Mouse (Mus musculus) neural tube, embryonic 12.5 days (tissue): Measurements from ENCODE around the gene Hal. TPM values are rescaled to one million over a fixed set of nuclear protein-coding genes. Genes with fewer than 3 reads are reported as not detected.
A peak's percentile ranks its signal among the peaks of the same experiment; 100 is the strongest.

Experiments
- ATAC-seq: fragments of 200-750 bp; cut with Nextera tagmentation; 2 replicates; pipeline ENCODE4 v1.8.0; 2017; ENCODE audit warnings: low read depth, mild to moderate bottlenecking, moderate TSS enrichment, moderate library complexity; ENCODE audit not compliant: low FRiP score
- H3K27ac ChIP-seq: fragments of 300-500 bp; sonication (generic); 2 replicates; pipeline ENCODE4 v1.5.1; 2016
- H3K27me3 ChIP-seq: fragments of 300-500 bp; sonication (generic); replicated peaks from 2 replicates; pipeline ENCODE4 v1.6.1; 2016; ENCODE audit warnings: mild to moderate bottlenecking
- H3K36me3 ChIP-seq: fragments of 300-500 bp; sonication (generic); 2 replicates; pipeline ENCODE4 v1.6.1; 2016; ENCODE audit warnings: mild to moderate bottlenecking
- H3K4me1 ChIP-seq: fragments of 300-500 bp; sonication (generic); 2 replicates; pipeline ENCODE4 v1.6.1; 2016
- H3K4me2 ChIP-seq: fragments of 300-500 bp; sonication (generic); replicated peaks from 2 replicates; pipeline ENCODE4 v1.6.1; 2016; ENCODE audit warnings: mild to moderate bottlenecking
- H3K4me3 ChIP-seq: fragments of 300-500 bp; sonication (generic); 2 replicates; pipeline ENCODE4 v1.5.1; 2016
- H3K9ac ChIP-seq: fragments of 300-500 bp; sonication (generic); 2 replicates; pipeline ENCODE4 v1.6.1; 2016; ENCODE audit warnings: mild to moderate bottlenecking
- H3K9me3 ChIP-seq: fragments of 300-500 bp; sonication (generic); 2 replicates; pipeline ENCODE4 v1.6.1; 2016; ENCODE audit warnings: mild to moderate bottlenecking
- WGBS: fragments of 180-500 bp; shearing (Covaris S2); methylation state at CpG from one replicate; pipeline ENCODE4 v1.1.7; 2016; 5-methylcytosine and 5-hydroxymethylcytosine counted together
- polyA plus RNA-seq: library from polyadenylated mRNA; unstranded; fragments of >200 nt; fragmentation: Nextera tagmentation; extraction: Ambion mirVana; gene quantifications from 2 replicates; pipeline ENCODE4 v1.2.1, GENCODE M21; 2016

Gene Hal
- 0.08 TPM in 1 of 2 replicates, not detected in the other for polyA plus RNA-seq

- Histone ChIP-seq H3K36me3 (peaks cover 12% of the 10 kb centered on the region), H3K4me3 (no peak within 1 kb of the TSS), H3K27ac (no peak within 1 kb of the TSS), H3K27me3 (no peaks in the 10 kb centered on the region), H3K4me2 (no peak within 1 kb of the TSS), H3K9me3 (no peaks in the 10 kb centered on the region), H3K4me1 (0 out of 2 replicates have a peak, but pooled peaks cover 6% of the 10 kb centered on the region), H3K9ac (0 out of 2 replicates have a peak within 1 kb of the TSS, but pooled peaks have one; percentile 13)
- WGBS = 72% methylated on average over 17 of the region's 17 CpGs
- ATAC-seq = no peak
Measured at GRCm38 (mm10) chr10:93488066-93488827, at the start of gene Hal. Gene Hal, plus strand, starts transcription at chr10:93488768.

DNA sequence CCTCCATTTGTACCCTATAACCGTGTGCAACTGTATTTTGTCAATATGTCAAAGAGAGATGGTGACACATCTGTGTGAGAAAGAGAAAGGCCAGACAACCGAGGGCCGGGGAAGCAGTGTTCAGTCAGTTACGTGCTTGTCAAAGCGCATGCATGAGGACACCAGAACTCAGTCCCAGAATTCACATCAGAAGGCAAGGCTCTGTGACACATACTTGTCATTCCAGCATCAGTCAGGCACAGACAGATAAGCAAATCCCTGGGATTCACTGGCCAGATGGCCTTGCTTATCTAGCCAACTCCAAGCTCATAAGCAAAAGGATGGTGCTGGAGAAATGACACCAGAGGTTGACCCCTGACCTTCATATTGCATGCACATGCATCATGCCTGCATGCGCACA lies 47.1 kb upstream of the Hal start:
- Histone ChIP-seq H3K27me3 (no peaks in the 10 kb centered on the region), H3K4me2 (no peak overlapping the region), H3K36me3 (no peaks in the 10 kb centered on the region), H3K27ac (no peak overlapping the region), H3K4me1 (no peaks in the 10 kb centered on the region), H3K9me3 (no peaks in the 10 kb centered on the region), H3K4me3 (no peak overlapping the region), H3K9ac (no peak overlapping the region)
- no peak for ATAC-seq
- WGBS = 92% methylated on average over 6 of the region's 6 CpGs

GRCm38 (mm10) chr10:93442183-93442582 lies 46.4 kb upstream of the Hal start:
- 87% methylated on average over 3 of the region's 3 CpGs for WGBS
- Histone ChIP-seq H3K9me3 (no peaks in the 10 kb centered on the region), H3K4me1 (no peaks in the 10 kb centered on the region), H3K36me3 (no peaks in the 10 kb centered on the region), H3K9ac (no peak overlapping the region), H3K27ac (no peak overlapping the region), H3K27me3 (no peaks in the 10 kb centered on the region), H3K4me2 (no peak overlapping the region), H3K4me3 (no peak overlapping the region)
- ATAC-seq = no peak

- 81% methylated on average over 9 of the region's 9 CpGs for WGBS
- no peaks in the 10 kb centered on the region for H3K27me3 ChIP-seq
- no peaks in the 10 kb centered on the region for H3K36me3 ChIP-seq
- H3K4me1 ChIP-seq = no peaks in the 10 kb centered on the region
- H3K4me3 ChIP-seq = no peak overlapping the region
- H3K9ac ChIP-seq = no peak overlapping the region
- no peak for ATAC-seq
- H3K4me2 ChIP-seq = no peak overlapping the region
- no peak overlapping the region for H3K27ac ChIP-seq
- no peaks in the 10 kb centered on the region for H3K9me3 ChIP-seq
Measured at GRCm38 (mm10) chr10:93444407-93444806, 44.2 kb upstream of the Hal start.

DNA sequence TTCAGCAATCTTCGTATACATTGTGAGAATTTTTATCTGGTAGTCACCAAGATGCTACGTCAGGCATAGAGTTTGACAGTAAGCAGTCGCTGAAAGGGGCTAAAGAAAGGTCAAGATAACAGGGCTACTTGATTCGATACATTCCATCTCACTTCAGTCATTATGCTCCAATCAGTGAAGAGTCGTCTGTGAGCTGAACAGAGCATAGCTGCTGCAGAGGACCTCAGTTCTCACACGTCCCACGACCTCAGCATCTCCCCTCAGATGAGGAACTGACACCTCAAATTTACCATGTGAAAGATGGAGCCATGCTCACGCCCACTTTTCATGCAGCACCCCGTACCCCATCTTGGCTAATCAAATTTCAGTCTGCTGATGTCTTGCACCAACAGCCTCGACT lies 41.2 kb upstream of the Hal start:
- H3K36me3 ChIP-seq = no peaks in the 10 kb centered on the region
- H3K9ac ChIP-seq = no peak overlapping the region
- 67% methylated on average over 10 of the region's 10 CpGs for WGBS
- no peaks in the 10 kb centered on the region for H3K9me3 ChIP-seq
- no peak overlapping the region for H3K4me2 ChIP-seq
- H3K27me3 ChIP-seq = no peaks in the 10 kb centered on the region
- no peak for ATAC-seq
- no peak overlapping the region for H3K27ac ChIP-seq
- H3K4me1 ChIP-seq = peaks cover 4% of the 10 kb centered on the region; the same call in 1 of the 2 replicates
- H3K4me3 ChIP-seq = no peak overlapping the region

GRCm38 (mm10) chr10:93454652-93455014 lies 33.9 kb upstream of the Hal start:
- H3K4me3 ChIP-seq = peak overlapping the region; percentile 15; the same call in 1 of the 2 replicates
- H3K4me1 ChIP-seq = peaks cover 13% of the 10 kb centered on the region
- H3K9me3 ChIP-seq = no peaks in the 10 kb centered on the region
- 65% methylated on average over 7 of the region's 7 CpGs for WGBS
- H3K4me2 ChIP-seq = peak overlapping the region; percentile 89
- H3K27me3 ChIP-seq = no peaks in the 10 kb centered on the region
- no peaks in the 10 kb centered on the region for H3K36me3 ChIP-seq
- no peak overlapping the region for H3K27ac ChIP-seq
- no peak overlapping the region for H3K9ac ChIP-seq
- ATAC-seq = no peak

- Histone ChIP-seq H3K27me3 (no peaks in the 10 kb centered on the region), H3K9me3 (no peaks in the 10 kb centered on the region), H3K36me3 (peaks cover 37% of the 10 kb centered on the region), H3K4me2 (no peak overlapping the region), H3K4me3 (no peak overlapping the region), H3K27ac (no peak overlapping the region), H3K9ac (no peak overlapping the region), H3K4me1 (no peaks in the 10 kb centered on the region)
- 88% methylated on average over 11 of the region's 11 CpGs for WGBS
- no peak for ATAC-seq
Measured at GRCm38 (mm10) chr10:93460106-93460505, 28.5 kb upstream of the Hal start.

GRCm38 (mm10) chr10:93462692-93463382 lies 25.7 kb upstream of the Hal start:
- Histone ChIP-seq H3K4me3 (no peak overlapping the region), H3K9me3 (no peaks in the 10 kb centered on the region), H3K27me3 (no peaks in the 10 kb centered on the region), H3K27ac (no peak overlapping the region), H3K4me2 (no peak overlapping the region), H3K4me1 (no peaks in the 10 kb centered on the region), H3K36me3 (peaks cover 60% of the 10 kb centered on the region), H3K9ac (no peak overlapping the region)
- 91% methylated on average over 7 of the region's 7 CpGs for WGBS
- ATAC-seq = no peak

DNA sequence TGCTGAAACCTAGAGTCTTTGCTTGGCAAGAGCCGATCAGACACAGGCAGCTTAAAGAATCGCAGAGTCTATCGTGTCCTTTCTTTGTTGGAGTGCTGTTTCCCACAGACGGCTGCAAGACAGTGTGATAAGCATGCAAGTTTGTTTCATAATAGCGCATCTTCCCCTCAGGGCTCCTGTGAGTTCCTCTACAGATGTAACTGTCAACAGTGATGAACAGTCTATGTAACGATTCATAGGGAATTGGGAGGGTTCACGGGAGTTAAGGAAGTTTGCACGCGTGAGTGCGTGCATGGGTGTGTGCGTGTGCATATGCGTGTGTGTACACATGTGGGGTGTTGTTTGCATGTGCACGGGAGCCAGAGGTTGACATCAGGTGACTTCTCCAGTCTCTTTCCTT lies 25.0 kb upstream of the Hal start:
- H3K27me3 ChIP-seq = no peaks in the 10 kb centered on the region
- H3K9ac ChIP-seq = no peak overlapping the region
- no peak overlapping the region for H3K4me2 ChIP-seq
- no peak overlapping the region for H3K4me3 ChIP-seq
- no peaks in the 10 kb centered on the region for H3K4me1 ChIP-seq
- WGBS = 91% methylated on average over 13 of the region's 13 CpGs
- peaks cover 63% of the 10 kb centered on the region for H3K36me3 ChIP-seq
- H3K27ac ChIP-seq = no peak overlapping the region
- H3K9me3 ChIP-seq = no peaks in the 10 kb centered on the region
- no peak for ATAC-seq

DNA sequence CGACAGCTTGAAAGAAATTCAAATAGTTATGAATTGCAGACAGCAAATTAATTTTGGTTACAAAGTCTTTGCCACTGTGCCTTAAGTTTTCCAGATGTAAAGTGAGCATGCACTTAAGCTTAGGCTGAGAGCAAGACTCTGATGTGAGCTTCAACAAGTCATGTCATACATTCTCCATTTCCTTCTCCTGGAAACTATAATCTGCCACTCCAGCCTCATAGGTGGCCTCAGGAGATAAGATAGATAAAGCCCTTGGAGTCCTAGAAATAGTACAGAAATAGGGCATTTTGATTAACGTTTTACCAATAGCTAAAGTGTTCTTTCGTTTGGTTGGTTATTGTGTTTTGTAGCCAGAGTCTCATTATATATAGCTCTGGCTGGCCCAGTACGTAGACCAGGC lies 21.3 kb upstream of the Hal start:
- Histone ChIP-seq H3K27ac (no peak overlapping the region), H3K9ac (no peak overlapping the region), H3K4me2 (no peak overlapping the region), H3K9me3 (no peaks in the 10 kb centered on the region), H3K36me3 (peaks cover 60% of the 10 kb centered on the region), H3K27me3 (no peaks in the 10 kb centered on the region), H3K4me3 (no peak overlapping the region), H3K4me1 (no peaks in the 10 kb centered on the region)
- no peak for ATAC-seq
- WGBS = 89% methylated on average over 4 of the region's 4 CpGs

DNA sequence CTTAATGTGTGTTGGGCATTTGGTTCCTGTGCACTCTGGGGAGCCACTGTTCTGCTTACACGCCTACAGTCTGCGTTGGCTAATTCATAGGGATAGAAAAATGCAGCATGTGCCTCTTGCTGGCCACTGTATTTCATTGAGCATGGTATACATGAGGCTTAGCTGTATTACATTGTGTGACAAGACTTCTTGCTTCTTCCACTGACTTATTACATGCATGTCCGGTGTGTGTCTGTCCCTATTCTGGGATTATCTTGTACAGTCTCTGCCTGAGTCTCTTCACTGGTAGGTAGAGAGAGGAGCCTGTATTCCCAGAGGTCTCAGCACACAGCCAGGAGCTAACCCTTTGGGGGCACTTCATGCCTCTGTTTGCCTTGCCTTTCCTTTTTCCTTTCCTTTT lies 20.8 kb upstream of the Hal start:
- WGBS = 92% methylated on average over 3 of the region's 3 CpGs
- Histone ChIP-seq H3K4me2 (no peak overlapping the region), H3K27ac (no peak overlapping the region), H3K9me3 (no peaks in the 10 kb centered on the region), H3K4me1 (no peaks in the 10 kb centered on the region), H3K36me3 (peaks cover 65% of the 10 kb centered on the region), H3K27me3 (no peaks in the 10 kb centered on the region), H3K4me3 (no peak overlapping the region), H3K9ac (no peak overlapping the region)
- no peak for ATAC-seq

DNA sequence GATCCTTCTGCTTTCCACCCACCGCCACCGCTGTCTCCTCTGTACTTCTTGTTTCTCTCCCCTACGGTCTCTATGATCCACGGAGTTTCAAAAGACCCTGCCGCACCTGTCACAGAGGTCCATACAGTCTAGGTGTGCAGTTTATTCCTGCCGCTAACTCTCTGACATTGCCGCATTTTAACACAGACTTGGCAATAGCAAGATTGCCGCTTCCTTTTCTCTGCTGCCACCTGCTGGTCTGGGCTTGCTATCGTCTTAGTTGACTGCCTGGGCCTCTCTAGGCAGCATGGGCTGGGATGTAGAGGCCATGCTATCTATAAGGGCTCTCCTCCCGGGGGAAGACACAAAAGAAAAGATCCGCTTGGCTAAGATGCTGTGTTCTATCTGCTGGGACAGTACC lies 17.2 kb upstream of the Hal start:
- ATAC-seq = no peak
- Histone ChIP-seq H3K9me3 (no peaks in the 10 kb centered on the region), H3K4me2 (no peak overlapping the region), H3K36me3 (peaks cover 68% of the 10 kb centered on the region), H3K4me1 (no peaks in the 10 kb centered on the region), H3K27ac (no peak overlapping the region), H3K9ac (no peak overlapping the region), H3K4me3 (no peak overlapping the region), H3K27me3 (no peaks in the 10 kb centered on the region)
- WGBS = 57% methylated on average over 11 of the region's 11 CpGs
